Mouse (Mus musculus): ENCODE results near the gene Igf2bp1.

DNA sequence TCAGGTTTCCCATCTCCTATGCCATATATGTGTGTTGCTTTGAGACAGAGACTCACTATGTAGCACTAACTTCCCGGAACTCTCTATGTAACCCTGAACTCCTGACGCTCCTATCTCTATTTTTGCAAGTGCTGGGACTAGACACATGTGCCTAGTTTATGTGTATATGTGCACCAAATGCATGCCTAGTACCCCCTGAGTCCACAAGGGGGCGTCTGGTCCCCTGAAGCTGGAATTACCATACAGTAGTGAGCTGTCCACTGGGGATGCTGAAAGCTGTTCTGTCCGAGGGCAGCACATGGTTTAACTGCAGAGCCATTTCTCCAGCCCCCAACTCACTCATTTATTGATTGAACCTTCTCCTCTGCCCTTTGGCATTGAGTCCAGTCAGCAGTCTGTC is 79.3 kb downstream of the Igf2bp1 start:
- TF ChIP-seq CTCF (IDR thresholded peaks at IDR 0.05; ENCODE audit: low read depth) (no peak), EP300 (IDR thresholded peaks at IDR 0.05; ENCODE audit: low read depth) (no peak)

All from heart, postnatal 0 days (tissue).